Mouse (Mus musculus) MEL (cell line): Measurements from ENCODE around the gene Vmn2r26. TPM values are rescaled to one million over a fixed set of nuclear protein-coding genes. Genes with fewer than 3 reads are reported as not detected.
"Not testable (repeated sequence)": the region's sequence is repeated elsewhere in the genome, so short reads cannot be mapped to it uniquely, and the experiment has no call there.

ENCODE experiments used
- DNase-seq: peaks from one replicate; pipeline ENCODE4 v3.0.0; 2011; ENCODE audit warnings: low read depth, low spot score
- H3K27ac ChIP-seq: 2 replicates; pipeline ENCODE4 v1.5.1; 2012; ENCODE audit warnings: low read depth, mild to moderate bottlenecking, control low read depth, low read length, moderate library complexity; ENCODE audit not compliant: control insufficient read depth
- H3K27me3 ChIP-seq, 2 experiments: fragments of 150-350 bp in 1 of 2; sonication (generic) in 1 of 2; 2 replicates each; pipeline ENCODE4 v1.6.1; 2012; ENCODE audit warnings: low read length in 2 of 2, mild to moderate bottlenecking in 2 of 2, improper control_type of control experiment in 1 of 2, moderate library complexity in 1 of 2; ENCODE audit not compliant: insufficient read depth in 2 of 2, control insufficient read depth in 1 of 2
- H3K36me3 ChIP-seq, 2 experiments: 2 replicates each; pipeline ENCODE4 v1.6.1; 2012 to 2014; ENCODE audit warnings: low read length in 2 of 2, improper control_type of control experiment in 1 of 2, inconsistent platforms in 1 of 2, mild to moderate bottlenecking in 1 of 2; ENCODE audit not compliant: insufficient read depth in 2 of 2, control insufficient read depth in 1 of 2
- H3K4me1 ChIP-seq, 2 experiments: fragments of 150-350 bp in 1 of 2; sonication (generic) in 1 of 2; 2 replicates each; pipeline ENCODE4 v1.6.1; 2012; ENCODE audit warnings: low read length in 2 of 2, improper control_type of control experiment in 1 of 2, mild to moderate bottlenecking in 1 of 2; ENCODE audit not compliant: insufficient read depth in 2 of 2, control insufficient read depth in 1 of 2
- H3K4me3 ChIP-seq, 2 experiments: fragments of 150-350 bp in 1 of 2; sonication (generic) in 1 of 2; 2 replicates each; pipeline ENCODE4 v1.5.1; 2012; ENCODE audit warnings: low read depth in 2 of 2, low read length in 2 of 2, mild to moderate bottlenecking in 2 of 2, moderate library complexity in 2 of 2, control low read depth in 1 of 2, improper control_type of control experiment in 1 of 2; ENCODE audit not compliant: control insufficient read depth in 1 of 2, insufficient read depth in 1 of 2
- H3K79me2 ChIP-seq: 2 replicates; pipeline ENCODE4 v1.6.1; 2012; ENCODE audit warnings: mild to moderate bottlenecking, low read length, moderate library complexity; ENCODE audit not compliant: control insufficient read depth, poor library complexity, insufficient read depth
- H3K9ac ChIP-seq: 2 replicates; pipeline ENCODE4 v1.6.1; 2012; ENCODE audit warnings: low read depth, mild to moderate bottlenecking, control low read depth, low read length, moderate library complexity; ENCODE audit not compliant: control insufficient read depth, poor library complexity, severe bottlenecking
- H3K9me3 ChIP-seq: fragments of 150-350 bp; sonication (generic); replicated peaks from 2 replicates; pipeline ENCODE4 v1.6.1; 2012; ENCODE audit warnings: mild to moderate bottlenecking, low read length, improper control_type of control experiment, moderate library complexity; ENCODE audit not compliant: insufficient read depth
- BHLHE40 ChIP-seq: IDR thresholded peaks from 2 replicates; pipeline ENCODE4 v1.6.1; 2012; ENCODE audit warnings: low read depth, mild to moderate bottlenecking, inconsistent platforms, low read length, improper control_type of control experiment, borderline replicate concordance
- CHD1 ChIP-seq: IDR thresholded peaks from 2 replicates; pipeline ENCODE4 v1.6.1; 2012; ENCODE audit warnings: low read depth, mild to moderate bottlenecking, inconsistent platforms, low read length, improper control_type of control experiment
- E2F4 ChIP-seq: IDR thresholded peaks from 2 replicates; pipeline ENCODE4 v1.6.1; 2011; ENCODE audit warnings: low read depth, low read length, improper control_type of control experiment, borderline replicate concordance
- JUND ChIP-seq: IDR thresholded peaks from 2 replicates; pipeline ENCODE4 v1.6.1; 2011; ENCODE audit warnings: low read depth, mild to moderate bottlenecking, improper control_type of control experiment, low read length
- KAT2A ChIP-seq: conservative IDR thresholded peaks from 2 replicates; pipeline ENCODE4 v1.6.1; 2012; ENCODE audit warnings: low read depth, low read length, improper control_type of control experiment, inconsistent platforms
- MAFK ChIP-seq: IDR thresholded peaks from 2 replicates; pipeline ENCODE4 v1.6.1; 2011; ENCODE audit warnings: low read depth, mild to moderate bottlenecking, low read length, improper control_type of control experiment, borderline replicate concordance
- MAX ChIP-seq: IDR thresholded peaks from 2 replicates; pipeline ENCODE4 v1.6.1; 2011; ENCODE audit warnings: low read length, improper control_type of control experiment
- MXI1 ChIP-seq: IDR thresholded peaks from 2 replicates; pipeline ENCODE4 v1.6.1; 2011; ENCODE audit warnings: mild to moderate bottlenecking, low read depth, low read length, improper control_type of control experiment
- MYB ChIP-seq: IDR thresholded peaks from 2 replicates; pipeline ENCODE4 v1.6.1; 2011; ENCODE audit warnings: mild to moderate bottlenecking, low read depth, low read length, improper control_type of control experiment
- NELFE ChIP-seq: IDR thresholded peaks from 2 replicates; pipeline ENCODE4 v1.6.1; 2011; ENCODE audit warnings: low read depth, low read length, improper control_type of control experiment
- NRF1 ChIP-seq: IDR thresholded peaks from 2 replicates; pipeline ENCODE4 v1.6.1; 2014; ENCODE audit warnings: low read depth, mild to moderate bottlenecking, inconsistent platforms, low read length, improper control_type of control experiment, moderate library complexity; ENCODE audit not compliant: poor library complexity, insufficient read depth, severe bottlenecking
- POLR2A ChIP-seq, 2 experiments: IDR thresholded peaks; 2 replicates each; pipeline ENCODE4 v1.6.1; 2011 to 2012; ENCODE audit warnings: low read length in 2 of 2, mild to moderate bottlenecking in 2 of 2, control low read depth in 1 of 2, improper control_type of control experiment in 1 of 2, low read depth in 1 of 2, moderate library complexity in 1 of 2; ENCODE audit not compliant: control insufficient read depth in 1 of 2, insufficient read depth in 1 of 2, poor library complexity in 1 of 2
- POLR2AphosphoS2 ChIP-seq: IDR thresholded peaks from 2 replicates; pipeline ENCODE4 v1.6.1; 2011; ENCODE audit warnings: low read length, improper control_type of control experiment
- POLR2AphosphoS5 ChIP-seq: IDR thresholded peaks from 2 replicates; pipeline ENCODE4 v1.6.1; 2012; ENCODE audit warnings: low read depth, borderline replicate concordance, mild to moderate bottlenecking, inconsistent platforms, low read length, moderate library complexity, mixed read lengths
- SMC3 ChIP-seq: IDR thresholded peaks from 2 replicates; pipeline ENCODE4 v1.6.1; 2011; ENCODE audit warnings: low read depth, low read length, improper control_type of control experiment
- UBTF ChIP-seq: IDR thresholded peaks from 2 replicates; pipeline ENCODE4 v1.6.1; 2012; ENCODE audit warnings: low read depth, mild to moderate bottlenecking, inconsistent platforms, low read length, improper control_type of control experiment, moderate library complexity, borderline replicate concordance; ENCODE audit not compliant: insufficient read depth
- USF1 ChIP-seq: IDR thresholded peaks from 2 replicates; pipeline ENCODE4 v1.6.1; 2014; ENCODE audit warnings: low read depth, mild to moderate bottlenecking, inconsistent platforms, low read length, improper control_type of control experiment, moderate library complexity
- USF2 ChIP-seq, 2 experiments: IDR thresholded peaks; 2 replicates each; pipeline ENCODE4 v1.6.1; 2011 to 2012; ENCODE audit warnings: improper control_type of control experiment in 2 of 2, low read length in 2 of 2, borderline replicate concordance in 1 of 2, inconsistent platforms in 1 of 2, low read depth in 1 of 2, mild to moderate bottlenecking in 1 of 2; ENCODE audit not compliant: insufficient read depth in 1 of 2
- ZKSCAN1 ChIP-seq: IDR thresholded peaks from 2 replicates; pipeline ENCODE4 v1.6.1; 2012; ENCODE audit warnings: low read depth, mild to moderate bottlenecking, inconsistent platforms, low read length, improper control_type of control experiment, moderate library complexity
- ZMIZ1 ChIP-seq: IDR thresholded peaks from 2 replicates; pipeline ENCODE4 v1.6.1; 2012; ENCODE audit warnings: low read depth, mild to moderate bottlenecking, inconsistent platforms, low read length, improper control_type of control experiment, moderate library complexity
- polyA plus RNA-seq, 2 experiments: library from polyadenylated mRNA; stranded (reverse) in 1 of 2; unstranded in 1 of 2; fragments of >175 nt in 1 of 2; fragments of >200 nt in 1 of 2; gene quantifications; 2 replicates each; pipeline versions ENCODE4 v1.2.1 to v1.2.4; 2012; ENCODE audit warnings: low replicate concordance in 2 of 2, low read depth in 1 of 2; ENCODE audit not compliant: insufficient read length in 2 of 2, insufficient read depth in 1 of 2, missing spikeins in 1 of 2
- total RNA-seq: library from RNA; depleted of rRNA; stranded (reverse); fragments of 300-350 nt; gene quantifications from 2 replicates; pipeline ENCODE4 v1.2.3, GENCODE M21; 2012; rRNA removed

Gene Vmn2r26
- not detected in 2 replicates for total RNA-seq
- polyA plus RNA-seq: not detected

DNA sequence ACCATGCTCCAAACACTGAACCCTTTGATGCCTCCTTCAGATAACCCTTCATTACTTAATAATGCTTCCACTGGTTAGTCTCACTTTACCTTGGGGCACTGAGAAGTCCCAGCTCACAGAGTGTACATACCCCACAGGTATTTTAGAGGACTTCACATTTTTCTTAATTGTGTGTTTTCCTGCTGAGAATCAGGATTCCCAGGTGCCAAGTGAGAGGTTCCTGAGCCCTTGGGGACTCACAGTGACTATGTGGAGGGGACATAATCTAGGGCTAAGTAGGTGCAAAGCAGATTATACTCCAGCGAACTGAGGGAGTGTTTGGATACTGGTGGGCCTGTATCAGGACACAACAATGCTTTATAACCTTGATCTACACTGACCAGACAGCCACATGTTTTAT, at the start of gene Vmn2r26:
Gene Vmn2r26, plus strand, starts transcription at position 301 of the 400 bp plus-strand sequence.
- not testable (repeated sequence) for H3K4me3 ChIP-seq, H3K9ac ChIP-seq, DNase-seq, H3K79me2 ChIP-seq, H3K27ac ChIP-seq, H3K27me3 ChIP-seq, H3K4me1 ChIP-seq, H3K36me3 ChIP-seq, H3K9me3 ChIP-seq

- H3K4me3 ChIP-seq: no peak overlapping the region
- no peaks in the 10 kb centered on the region for H3K36me3 ChIP-seq
- H3K27ac ChIP-seq: no peak overlapping the region
- no peaks in the 10 kb centered on the region for H3K9me3 ChIP-seq
- no peak for DNase-seq
- H3K27me3 ChIP-seq: no peaks in the 10 kb centered on the region
- no peaks in the 10 kb centered on the region for H3K4me1 ChIP-seq
- H3K79me2 ChIP-seq: no peaks in the 10 kb centered on the region
- TF ChIP-seq BHLHE40: no peak
- no peak for TF ChIP-seq ZKSCAN1
- TF ChIP-seq ZMIZ1: no peak
- no peak for TF ChIP-seq POLR2AphosphoS2
- no peak for TF ChIP-seq POLR2A (IDR thresholded peaks at IDR 0.05; ENCODE audit: control insufficient read depth in 1 of 2, insufficient read depth in 1 of 2, low read depth in 1 of 2, low read length in 2 of 2, poor library complexity in 1 of 2)
- TF ChIP-seq MXI1: no peak
- no peak for TF ChIP-seq E2F4
- no peak for TF ChIP-seq NELFE
- no peak for TF ChIP-seq MAFK
- no peak for TF ChIP-seq USF1
- TF ChIP-seq SMC3: no peak
- no peak for TF ChIP-seq UBTF
- no peak for TF ChIP-seq CHD1
- no peak for TF ChIP-seq MYB
- TF ChIP-seq NRF1: no peak
- H3K9ac ChIP-seq: no peak overlapping the region
These were observed 3.5 kb upstream of the Vmn2r26 start for GRCm38 (mm10) chr6:124020841-124021240.

GRCm38 (mm10) chr6:124048388-124048787, 24.0 kb downstream of the Vmn2r26 start:
- Histone ChIP-seq H3K27me3 (no peaks in the 10 kb centered on the region), H3K27ac (no peak overlapping the region), H3K4me1 (no peaks in the 10 kb centered on the region), H3K4me3 (no peak overlapping the region), H3K36me3 (no peaks in the 10 kb centered on the region), H3K79me2 (no peaks in the 10 kb centered on the region), H3K9ac (no peak overlapping the region), H3K9me3 (no peaks in the 10 kb centered on the region)
- no peak for DNase-seq
- no peak for TF ChIP-seq POLR2AphosphoS5
- no peak for TF ChIP-seq MAX
- TF ChIP-seq ZKSCAN1: no peak
- TF ChIP-seq JUND: no peak
- no peak for TF ChIP-seq KAT2A
- TF ChIP-seq POLR2AphosphoS2: no peak
- no peak for TF ChIP-seq ZMIZ1
- no peak for TF ChIP-seq USF2 (IDR thresholded peaks at IDR 0.05; ENCODE audit: borderline replicate concordance in 1 of 2, insufficient read depth in 1 of 2, low read depth in 1 of 2, low read length in 2 of 2)

- H3K4me1 ChIP-seq: not testable (repeated sequence)
These were observed 29.2 kb downstream of the Vmn2r26 start for GRCm38 (mm10) chr6:124053611-124054010.

More at GRCm38 (mm10) chr6:124053611-124054010, 29.2 kb downstream of the Vmn2r26 start:
- H3K9me3 ChIP-seq, DNase-seq, H3K9ac ChIP-seq, H3K4me3 ChIP-seq, H3K27ac ChIP-seq, H3K27me3 ChIP-seq, H3K79me2 ChIP-seq, H3K36me3 ChIP-seq: not testable (repeated sequence)
